Mouse (Mus musculus) heart, embryonic 14.5 days (tissue): ENCODE data around the gene Rap1gds1. TPM values are rescaled to one million over a fixed set of nuclear protein-coding genes. Genes with fewer than 3 reads are reported as not detected.

Experiments
- ATAC-seq: fragments of 200-750 bp; cut with Nextera tagmentation; 2 replicates; pipeline ENCODE4 v1.8.0; 2017; ENCODE audit warnings: low read depth, moderate TSS enrichment; ENCODE audit not compliant: insufficient number of reproducible peaks, insufficient read depth, low FRiP score
- H3K27ac ChIP-seq, 2 experiments: fragments of 200-500 bp in 1 of 2; fragments of 300-500 bp in 1 of 2; sonication (generic) in 1 of 2; replicated peaks in 1 of 2; 2 replicates each; pipeline ENCODE4 v1.5.1; 2012 to 2014; ENCODE audit warnings: low read depth in 2 of 2, low read length in 2 of 2, control low read depth in 1 of 2, mild to moderate bottlenecking in 1 of 2, mixed read lengths in 1 of 2; ENCODE audit not compliant: control insufficient read depth in 1 of 2, insufficient read depth in 1 of 2
- H3K27me3 ChIP-seq: fragments of 300-500 bp; sonication (generic); 2 replicates; pipeline ENCODE4 v1.6.1; 2014; ENCODE audit warnings: mild to moderate bottlenecking, low read length, control low read depth; ENCODE audit not compliant: control insufficient read depth, insufficient read depth
- H3K36me3 ChIP-seq: fragments of 300-500 bp; sonication (generic); 2 replicates; pipeline ENCODE4 v1.6.1; 2014; ENCODE audit warnings: mild to moderate bottlenecking, control low read depth, low read length, mixed read lengths; ENCODE audit not compliant: control insufficient read depth, insufficient read depth
- H3K4me1 ChIP-seq, 2 experiments: fragments of 200-500 bp in 1 of 2; fragments of 300-500 bp in 1 of 2; sonication (generic) in 1 of 2; 2 replicates each; pipeline ENCODE4 v1.6.1; 2012 to 2014; ENCODE audit warnings: low read length in 2 of 2, control low read depth in 1 of 2, mixed read lengths in 1 of 2; ENCODE audit not compliant: control insufficient read depth in 2 of 2, insufficient read depth in 2 of 2
- H3K4me2 ChIP-seq: fragments of 300-500 bp; sonication (generic); 2 replicates; pipeline ENCODE4 v1.6.1; 2014; ENCODE audit warnings: mild to moderate bottlenecking, low read length
- H3K4me3 ChIP-seq, 2 experiments: fragments of 200-500 bp in 1 of 2; fragments of 300-500 bp in 1 of 2; sonication (generic) in 1 of 2; 2 replicates each; pipeline ENCODE4 v1.5.1; 2012 to 2014; ENCODE audit warnings: low read length in 2 of 2, mild to moderate bottlenecking in 2 of 2, control low read depth in 1 of 2, low read depth in 1 of 2, moderate library complexity in 1 of 2; ENCODE audit not compliant: control insufficient read depth in 1 of 2, insufficient read depth in 1 of 2
- H3K9ac ChIP-seq: fragments of 300-500 bp; sonication (generic); 2 replicates; pipeline ENCODE4 v1.6.1; 2014; ENCODE audit warnings: mild to moderate bottlenecking, low read length
- H3K9me3 ChIP-seq: fragments of 300-500 bp; sonication (generic); 2 replicates; pipeline ENCODE4 v1.6.1; 2016; ENCODE audit warnings: low read length, control low read depth; ENCODE audit not compliant: control insufficient read depth
- WGBS: fragments of 180-500 bp; shearing (Covaris S2); extraction: QIAGEN DNeasy Blood & Tissue Kit; methylation state at CpG from one replicate; pipeline ENCODE4 v1.1.7; 2014; 5-methylcytosine and 5-hydroxymethylcytosine counted together
- polyA plus RNA-seq: library from polyadenylated mRNA; unstranded; fragments of >200 nt; fragmentation: Nextera tagmentation; extraction: Ambion mirVana; gene quantifications from 2 replicates; pipeline ENCODE4 v1.2.1, GENCODE M21; 2014

Gene Rap1gds1
- polyA plus RNA-seq, 1 experiment from 2014 or later = 52.9 TPM

DNA sequence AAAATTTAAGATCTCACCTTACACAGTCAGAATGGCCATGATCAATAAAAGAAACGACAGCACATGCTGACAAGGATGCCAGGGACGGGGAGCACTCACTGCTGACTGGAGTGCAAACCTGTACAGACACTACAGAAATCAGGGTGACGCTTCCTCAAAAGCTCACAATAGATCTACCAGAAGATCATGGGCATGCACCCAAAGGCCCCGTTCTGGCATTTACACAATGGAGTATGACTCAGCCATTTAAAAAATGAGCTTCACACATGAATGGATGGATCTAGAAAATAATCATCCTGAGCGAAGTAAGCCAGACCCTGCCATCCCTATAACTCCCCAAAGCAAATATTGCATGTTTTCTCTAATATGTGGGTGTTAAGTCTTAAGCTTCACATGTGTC, 87.0 kb downstream of the Rap1gds1 start:
- H3K9ac ChIP-seq = no peak overlapping the region
- 0 out of 2 replicates have a peak, but pooled peaks cover 5% of the 10 kb centered on the region for H3K9me3 ChIP-seq
- WGBS = 95% methylated on average over 5 of the region's 5 CpGs
- H3K4me2 ChIP-seq = no peak overlapping the region
- no peak overlapping the region for H3K4me3 ChIP-seq
- ATAC-seq = no peak
- no peak overlapping the region for H3K27ac ChIP-seq
- H3K27me3 ChIP-seq = no peaks in the 10 kb centered on the region
- H3K36me3 ChIP-seq = no peaks in the 10 kb centered on the region
- H3K4me1 ChIP-seq = no peaks in the 10 kb centered on the region

DNA sequence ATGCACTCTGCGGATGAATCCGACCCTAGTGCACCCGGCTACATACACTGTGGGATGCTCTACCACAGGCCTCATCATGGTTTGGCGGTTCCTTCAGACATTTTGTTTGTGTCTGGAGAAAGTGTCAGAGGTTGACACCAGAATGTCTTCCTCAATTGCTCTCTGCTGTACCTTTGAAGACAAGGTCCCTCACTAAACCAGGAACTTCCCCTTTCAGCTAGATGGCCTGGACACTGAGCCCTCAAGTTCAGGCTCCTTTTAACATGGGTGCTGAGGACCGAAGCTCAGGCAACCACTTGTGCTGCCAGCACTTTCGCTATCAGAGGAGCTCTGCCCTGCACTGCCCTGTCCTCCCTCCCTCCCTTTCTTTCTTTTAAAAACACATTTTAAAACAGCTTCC, 92.8 kb downstream of the Rap1gds1 start:
- 82% methylated on average over 6 of the region's 6 CpGs for WGBS
- peaks cover 4 to 8% of the 10 kb centered on the region in 2 experiments; a peak in 1 of 4 replicates for H3K4me1 ChIP-seq
- H3K27ac ChIP-seq = no peak overlapping the region
- no peak overlapping the region for H3K4me3 ChIP-seq
- ATAC-seq = no peak
- H3K36me3 ChIP-seq = no peaks in the 10 kb centered on the region
- H3K9me3 ChIP-seq = 0 out of 2 replicates have a peak, but pooled peaks cover 2% of the 10 kb centered on the region
- H3K9ac ChIP-seq = no peak overlapping the region
- no peaks in the 10 kb centered on the region for H3K27me3 ChIP-seq
- no peak overlapping the region for H3K4me2 ChIP-seq

DNA sequence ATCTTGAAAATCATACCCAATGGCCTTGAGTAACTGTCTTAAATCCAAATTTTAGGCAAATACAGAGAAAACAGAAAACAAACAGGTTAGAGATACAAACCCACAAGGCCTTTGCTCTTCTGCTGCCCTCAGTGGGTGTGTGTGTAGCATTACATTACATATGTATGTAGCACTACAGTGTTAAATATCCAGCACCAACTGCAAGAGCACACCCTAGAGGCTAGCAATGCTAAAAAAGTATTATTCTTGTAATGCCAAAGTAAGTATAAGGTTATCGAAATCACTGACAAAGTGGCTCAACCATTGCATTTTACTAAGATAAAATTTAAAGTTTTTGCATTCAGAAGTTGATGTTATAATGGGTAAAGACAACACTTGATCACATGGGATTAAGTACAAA, 97.6 kb downstream of the Rap1gds1 start:
- whole genome bisulfite sequencing = 96% methylated on average over 1 of the region's 1 CpGs
- no peak overlapping the region for H3K9ac ChIP-seq
- ATAC-seq = no peak
- no peaks in the 10 kb centered on the region for H3K9me3 ChIP-seq
- H3K4me3 ChIP-seq = no peak overlapping the region
- peaks cover 17% of the 10 kb centered on the region; the same call in 1 of the 2 replicates for H3K36me3 ChIP-seq
- H3K4me2 ChIP-seq = no peak overlapping the region
- H3K27ac ChIP-seq = no peak overlapping the region
- peaks cover 4 to 8% of the 10 kb centered on the region in 2 experiments; a peak in 1 of 4 replicates for H3K4me1 ChIP-seq
- H3K27me3 ChIP-seq = no peaks in the 10 kb centered on the region

DNA sequence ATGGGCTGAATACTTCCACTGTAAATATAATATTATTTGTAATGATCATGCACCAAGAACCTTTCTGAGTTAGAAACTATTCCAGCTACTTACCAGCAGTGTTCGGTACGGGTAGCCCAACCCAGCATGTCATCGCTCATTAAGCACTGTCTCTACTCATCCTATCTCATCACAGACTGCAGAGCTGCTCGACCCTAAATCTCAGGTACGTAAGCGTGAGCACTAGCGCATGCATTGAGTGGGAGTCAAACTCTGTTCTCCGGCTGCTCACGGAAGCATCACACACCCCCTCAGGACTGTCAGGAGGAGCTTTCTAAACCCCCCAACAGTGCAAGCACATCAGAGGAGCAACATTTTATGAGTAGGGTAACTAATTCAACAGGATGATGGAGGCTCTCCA, 107.4 kb downstream of the Rap1gds1 start:
- WGBS = 83% methylated on average over 9 of the region's 9 CpGs
- no peak overlapping the region for H3K4me2 ChIP-seq
- H3K4me1 ChIP-seq = no peaks in the 10 kb centered on the region

DNA sequence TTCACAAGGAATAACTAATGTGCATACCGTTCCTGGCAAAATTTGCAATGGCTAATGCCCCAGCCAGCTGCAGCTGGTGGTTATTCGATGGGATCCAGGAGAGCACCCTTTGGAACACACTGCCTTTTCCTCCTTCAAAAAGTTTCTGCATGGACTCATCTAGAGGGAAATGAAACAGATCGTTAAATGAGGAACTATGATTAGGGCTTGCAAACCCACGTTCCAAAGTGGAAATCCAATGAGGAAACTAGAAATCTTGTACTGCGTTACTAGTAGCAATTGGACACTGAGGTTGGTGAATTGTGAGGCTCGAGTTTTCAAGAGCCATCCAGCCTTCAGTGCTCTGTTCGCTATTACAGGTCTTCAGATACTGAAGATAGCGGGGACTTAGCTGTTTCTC, 116.5 kb downstream of the Rap1gds1 start:
- no peak overlapping the region for H3K27ac ChIP-seq
- H3K4me2 ChIP-seq = no peak overlapping the region
- no peak for ATAC-seq
- no peak overlapping the region for H3K4me3 ChIP-seq
- H3K9me3 ChIP-seq = no peaks in the 10 kb centered on the region
- H3K9ac ChIP-seq = no peak overlapping the region
- H3K4me1 ChIP-seq = no peaks in the 10 kb centered on the region
- no peaks in the 10 kb centered on the region for H3K27me3 ChIP-seq
- peaks cover 73% of the 10 kb centered on the region for H3K36me3 ChIP-seq
- 93% methylated on average over 8 of the region's 8 CpGs for WGBS

More for the DNA sequence above, 107.4 kb downstream of the Rap1gds1 start:
- Histone ChIP-seq H3K27me3 (no peaks in the 10 kb centered on the region), H3K9me3 (no peaks in the 10 kb centered on the region), H3K36me3 (peaks cover 11% of the 10 kb centered on the region), H3K4me3 (no peak overlapping the region), H3K27ac (no peak overlapping the region), H3K9ac (no peak overlapping the region)
- ATAC-seq = no peak

DNA sequence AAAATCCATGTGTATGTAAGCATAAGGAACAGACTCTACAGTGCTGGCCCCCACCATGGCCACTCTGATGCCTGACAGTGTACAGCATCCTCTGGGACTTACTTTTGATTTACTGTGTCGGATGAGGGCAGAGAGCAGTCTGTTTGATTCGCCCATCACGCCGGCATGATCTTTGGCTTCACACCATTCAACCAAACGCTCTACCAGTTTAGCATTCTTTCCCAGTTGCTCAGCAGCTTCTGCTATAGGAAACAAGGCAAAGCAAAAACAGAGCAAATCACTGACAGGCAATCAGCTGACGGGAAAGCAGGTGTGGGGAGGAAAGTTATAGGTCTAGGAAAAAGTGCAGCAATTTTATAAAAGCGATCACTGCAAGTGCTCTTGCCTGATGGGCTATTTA, 119.8 kb downstream of the Rap1gds1 start:
- Histone ChIP-seq H3K4me1 (no peaks in the 10 kb centered on the region), H3K9me3 (no peaks in the 10 kb centered on the region), H3K4me3 (no peak overlapping the region), H3K27ac (no peak overlapping the region), H3K4me2 (no peak overlapping the region), H3K36me3 (peaks cover 64% of the 10 kb centered on the region), H3K27me3 (no peaks in the 10 kb centered on the region), H3K9ac (no peak overlapping the region)
- no peak for ATAC-seq
- WGBS = 91% methylated on average over 7 of the region's 7 CpGs

DNA sequence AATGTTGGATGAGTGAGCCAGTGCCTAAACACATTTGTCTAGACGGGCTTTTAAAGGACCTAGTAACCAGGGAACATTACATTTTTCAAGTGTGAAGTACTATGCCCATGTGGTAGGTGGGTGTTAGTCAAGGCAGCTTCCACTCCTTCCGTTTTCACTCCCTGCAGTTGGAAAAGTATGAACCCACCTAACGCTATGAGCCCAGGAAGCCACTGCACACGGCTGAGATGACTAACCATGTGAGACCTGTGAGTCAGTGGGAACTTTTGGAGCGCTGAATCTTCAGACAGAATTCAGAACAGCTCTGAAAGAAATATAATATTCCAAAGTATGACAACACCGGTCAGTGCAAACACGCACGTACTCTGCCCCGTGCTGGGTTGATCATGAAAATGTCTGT, 125.9 kb downstream of the Rap1gds1 start:
- WGBS = 92% methylated on average over 9 of the region's 9 CpGs
- H3K27me3 ChIP-seq = no peaks in the 10 kb centered on the region
- no peak overlapping the region for H3K4me3 ChIP-seq
- no peak overlapping the region for H3K9ac ChIP-seq
- no peaks in the 10 kb centered on the region for H3K9me3 ChIP-seq
- no peak overlapping the region for H3K27ac ChIP-seq
- peaks cover 6 to 7% of the 10 kb centered on the region in 2 experiments; a peak in 2 of 4 replicates for H3K4me1 ChIP-seq
- H3K4me2 ChIP-seq = no peak overlapping the region
- ATAC-seq = no peak
- peaks cover 42% of the 10 kb centered on the region for H3K36me3 ChIP-seq

DNA sequence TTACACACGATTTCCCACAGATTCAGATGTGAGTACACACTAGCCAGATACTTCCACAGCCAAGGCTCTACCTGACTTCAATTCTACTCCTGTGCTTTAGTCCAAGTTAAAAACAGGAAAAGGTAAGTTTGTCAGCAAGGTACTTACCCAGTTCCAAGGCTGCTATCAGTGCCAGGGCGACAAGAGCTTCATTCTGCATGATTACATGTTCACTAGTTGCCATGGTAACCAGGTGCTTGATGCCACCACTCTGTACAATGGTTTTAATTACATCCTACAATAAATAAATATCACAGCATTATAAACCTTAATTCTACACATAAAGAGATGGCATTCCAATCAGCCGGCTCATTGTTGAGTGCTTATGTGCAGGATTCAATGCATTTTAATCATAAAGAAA, 129.5 kb downstream of the Rap1gds1 start:
- Histone ChIP-seq H3K9me3 (no peaks in the 10 kb centered on the region), H3K27ac (no peak overlapping the region), H3K27me3 (no peaks in the 10 kb centered on the region), H3K4me3 (no peak overlapping the region), H3K9ac (no peak overlapping the region), H3K4me2 (no peak overlapping the region), H3K36me3 (peaks cover 39% of the 10 kb centered on the region), H3K4me1 (peaks cover 6 to 7% of the 10 kb centered on the region in 2 experiments; a peak in 2 of 4 replicates)
- ATAC-seq = no peak
- WGBS = 92% methylated on average over 3 of the region's 3 CpGs
